Mouse (Mus musculus): ENCODE measurements around the gene Pla2r1.

Pla2r1 gene

DNA sequence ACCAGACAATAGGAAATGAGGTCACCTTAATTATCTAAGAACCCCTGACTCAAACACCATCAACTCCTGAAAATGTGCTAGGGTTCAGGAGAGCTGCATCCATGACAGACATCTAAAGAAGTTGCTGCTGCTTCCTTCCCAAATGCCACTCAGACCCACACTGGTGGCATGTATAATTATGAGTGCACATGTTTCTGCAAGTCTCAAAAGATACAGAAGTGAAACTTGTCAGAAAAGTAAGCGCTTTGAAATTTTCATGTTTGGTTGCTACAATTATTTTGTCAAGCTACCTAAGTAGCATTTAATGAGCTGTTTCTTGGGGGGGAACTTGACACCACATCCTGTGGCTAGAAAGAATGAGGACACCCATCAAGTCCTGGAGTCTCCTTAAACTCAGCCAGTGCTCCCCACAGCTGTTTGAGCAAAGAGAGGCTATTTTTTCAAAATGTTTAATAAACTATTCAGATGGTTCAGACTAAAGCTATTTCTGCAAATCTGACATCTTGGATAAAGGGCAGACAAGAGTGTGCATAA, 52.5 kb downstream of the Pla2r1 start:
- no peak for DNase-seq

- DNase-seq = no peak
These were observed 73.2 kb downstream of the Pla2r1 start for GRCm38 (mm10) chr2:60479906-60480305.

- no peak for DNase-seq
These were observed 74.3 kb downstream of the Pla2r1 start for GRCm38 (mm10) chr2:60478778-60479177.

DNA sequence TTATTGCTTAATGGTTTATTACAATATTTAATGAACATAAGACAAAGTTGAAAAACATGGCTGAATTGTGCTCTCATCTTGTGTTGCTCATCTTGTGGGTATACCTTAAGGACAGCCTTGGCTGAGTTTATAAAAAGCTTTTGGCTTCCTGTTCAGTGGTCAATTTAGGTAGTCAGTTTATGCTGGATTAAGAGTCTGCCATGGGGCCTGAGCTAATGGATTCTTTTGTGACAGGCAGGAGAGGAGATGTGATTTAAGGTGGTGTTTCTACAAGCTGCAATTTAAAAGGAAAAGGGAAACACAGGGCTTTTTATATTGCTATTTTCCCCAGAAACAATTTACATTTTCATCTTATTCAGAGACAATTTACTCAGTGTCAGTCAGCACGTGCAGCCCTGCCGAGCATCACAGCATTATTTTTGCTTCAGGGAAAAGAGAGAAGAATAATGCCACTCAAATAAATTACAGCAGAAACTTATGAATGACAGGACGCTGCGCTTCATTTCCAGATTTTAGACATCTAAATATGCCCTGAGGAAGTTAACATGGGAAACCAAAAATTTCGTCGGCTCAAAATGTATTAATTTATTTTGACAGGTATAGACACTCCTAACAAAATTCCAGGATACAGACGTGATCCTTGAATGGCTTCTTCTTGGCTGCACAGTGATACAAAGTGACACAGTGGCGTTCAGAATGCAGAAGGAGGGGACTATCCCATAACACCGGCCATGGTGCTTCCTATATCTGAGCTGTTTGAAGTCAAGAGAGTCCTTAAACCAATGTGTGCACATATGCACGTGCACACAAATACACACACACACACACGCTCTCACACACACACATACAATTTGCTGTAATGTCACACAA, 84.0 kb downstream of the Pla2r1 start:
- DNase-seq = no peak

DNA sequence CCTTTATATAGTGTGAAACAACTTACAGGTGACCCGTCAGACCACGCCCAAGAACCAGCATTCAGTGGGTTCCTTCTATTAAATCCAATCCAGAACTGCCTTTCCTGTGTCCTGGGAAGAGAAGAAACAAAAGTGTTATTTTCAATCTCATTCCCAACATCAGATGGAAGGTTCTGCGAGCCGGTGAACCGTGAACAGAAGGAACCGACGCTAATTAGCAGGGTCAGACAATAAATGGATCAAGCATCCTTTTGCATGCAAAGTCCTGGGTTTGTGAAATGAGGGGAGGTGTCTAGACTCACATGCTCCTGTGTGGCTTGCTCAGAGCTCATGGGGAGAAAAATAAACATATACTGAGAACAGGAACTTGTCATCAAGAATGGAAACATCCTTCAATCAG, 100.7 kb downstream of the Pla2r1 start:
- DNase-seq = no peak

- DNase-seq = no peak
These were observed 101.9 kb downstream of the Pla2r1 start for GRCm38 (mm10) chr2:60451119-60451773.

GRCm38 (mm10) chr2:60449732-60450131, 103.4 kb downstream of the Pla2r1 start:
- DNase-seq = peak; percentile 67 to 72

- no peak for DNase-seq
These were observed 108.2 kb downstream of the Pla2r1 start for GRCm38 (mm10) chr2:60444711-60445509.

DNA sequence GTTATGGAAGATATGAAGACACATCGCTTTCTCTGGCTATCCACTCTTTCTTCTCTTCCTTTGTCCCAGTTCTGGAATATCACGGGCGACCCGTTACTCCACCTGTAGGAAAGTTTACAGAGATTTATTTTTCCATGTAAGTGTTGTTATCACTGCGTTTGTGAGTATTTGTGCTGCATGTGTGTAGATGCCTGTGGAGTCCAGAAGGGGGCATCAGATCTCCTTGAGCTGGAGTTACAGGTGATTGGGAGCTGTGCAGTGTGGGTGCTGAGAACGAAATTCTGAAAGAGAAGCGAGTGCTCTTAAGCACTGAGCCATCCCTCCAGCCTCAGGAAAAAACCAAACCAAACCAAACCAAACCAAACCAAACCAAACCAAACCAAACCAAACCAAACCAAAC, 109.8 kb downstream of the Pla2r1 start:
- no peak for DNase-seq

- DNase-seq = peak; percentile 15 to 25
These were observed 111.2 kb downstream of the Pla2r1 start for GRCm38 (mm10) chr2:60441875-60442274.

DNA sequence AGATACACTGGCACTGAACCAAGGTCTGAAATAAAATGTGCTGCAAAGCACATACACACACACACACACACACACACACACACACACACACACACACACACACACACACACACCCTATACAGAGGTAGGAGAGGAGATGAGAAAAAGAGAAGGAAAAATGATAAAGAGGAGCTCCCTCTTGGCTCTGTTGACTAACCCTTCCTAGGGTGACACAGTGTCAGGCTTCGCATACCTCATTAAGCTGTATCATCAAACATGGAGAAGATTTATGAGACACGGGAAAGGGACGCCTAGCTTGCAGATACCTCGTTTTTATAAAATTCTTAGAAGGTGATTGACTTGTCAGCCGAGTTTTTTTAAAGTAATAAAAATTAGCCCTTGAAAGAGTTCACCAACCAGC, 116.3 kb downstream of the Pla2r1 start:
- DNase-seq = no peak

DNA sequence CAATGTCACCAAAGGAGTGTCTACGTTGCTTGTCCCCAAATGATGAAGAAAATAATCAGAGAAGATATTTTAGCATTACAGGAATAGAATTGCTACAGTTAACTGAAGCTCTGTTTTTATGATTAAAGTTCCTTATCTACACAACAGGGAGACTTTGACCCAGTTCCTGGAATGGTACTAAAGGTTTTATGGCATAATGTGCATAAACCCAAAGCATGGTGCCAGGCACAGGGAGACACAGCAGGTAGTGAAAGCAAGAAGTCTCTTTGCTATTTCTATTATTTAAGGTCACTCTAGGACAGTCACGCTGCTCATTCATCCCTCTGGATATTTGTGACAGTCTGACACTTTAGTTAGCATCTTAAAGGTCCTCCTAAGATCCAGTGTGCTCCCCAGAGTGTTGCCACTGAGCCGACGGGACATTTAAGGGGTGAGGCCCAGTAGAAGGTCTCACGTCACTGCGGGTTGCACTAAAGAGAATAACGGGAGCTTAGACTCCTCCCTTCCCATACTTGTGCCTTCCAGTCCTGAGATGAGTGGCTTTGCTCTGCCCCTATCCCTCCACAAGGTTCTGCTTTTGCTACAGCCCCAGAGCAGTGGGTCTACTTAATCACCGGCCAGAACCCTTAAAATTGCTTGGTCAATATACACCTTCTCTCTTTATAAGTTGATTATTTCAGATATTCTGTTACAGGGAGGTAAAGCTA, 122.6 kb downstream of the Pla2r1 start:
- no peak for DNase-seq

DNA sequence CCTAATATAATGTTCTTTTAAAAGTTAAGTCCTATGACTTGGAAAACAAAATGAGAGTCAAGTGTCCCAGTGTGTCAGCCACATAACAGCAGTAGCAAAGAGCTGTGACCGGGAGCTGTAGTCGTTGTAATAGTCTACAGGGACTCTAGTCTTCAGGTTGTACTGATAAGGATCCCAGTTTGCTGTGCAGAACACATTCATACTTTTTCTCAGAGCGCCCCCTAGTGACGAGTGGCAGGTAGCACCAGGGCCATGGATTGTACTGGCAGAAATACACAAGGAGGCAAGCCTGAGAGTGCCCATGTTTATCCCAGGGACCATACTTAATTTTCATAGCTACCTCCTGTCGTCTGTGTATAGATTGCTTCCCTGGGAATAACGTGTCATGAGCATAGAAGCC, 135.0 kb downstream of the Pla2r1 start:
- DNase-seq = peak; percentile 84 to 86

DNA sequence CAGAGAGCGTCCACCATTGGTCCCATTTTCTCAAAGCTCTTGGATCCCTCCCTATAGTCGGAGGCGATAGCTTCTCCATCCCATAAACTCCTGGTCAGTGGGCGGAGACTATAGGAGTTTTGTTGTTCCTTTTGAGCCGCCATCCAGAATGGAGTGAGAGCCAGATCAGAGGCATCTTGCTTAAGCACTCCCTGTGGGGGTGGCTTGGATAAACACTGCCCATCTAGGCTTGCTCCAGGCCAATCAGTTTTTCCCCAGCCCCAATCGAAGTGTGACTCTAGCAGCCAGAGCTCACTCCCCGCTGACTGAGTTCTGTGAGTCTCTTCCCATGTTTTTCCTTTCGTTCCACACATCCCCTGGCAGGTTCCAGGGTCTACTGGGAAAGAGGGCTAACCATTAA, 138.8 kb downstream of the Pla2r1 start:
- no peak for DNase-seq

DNA sequence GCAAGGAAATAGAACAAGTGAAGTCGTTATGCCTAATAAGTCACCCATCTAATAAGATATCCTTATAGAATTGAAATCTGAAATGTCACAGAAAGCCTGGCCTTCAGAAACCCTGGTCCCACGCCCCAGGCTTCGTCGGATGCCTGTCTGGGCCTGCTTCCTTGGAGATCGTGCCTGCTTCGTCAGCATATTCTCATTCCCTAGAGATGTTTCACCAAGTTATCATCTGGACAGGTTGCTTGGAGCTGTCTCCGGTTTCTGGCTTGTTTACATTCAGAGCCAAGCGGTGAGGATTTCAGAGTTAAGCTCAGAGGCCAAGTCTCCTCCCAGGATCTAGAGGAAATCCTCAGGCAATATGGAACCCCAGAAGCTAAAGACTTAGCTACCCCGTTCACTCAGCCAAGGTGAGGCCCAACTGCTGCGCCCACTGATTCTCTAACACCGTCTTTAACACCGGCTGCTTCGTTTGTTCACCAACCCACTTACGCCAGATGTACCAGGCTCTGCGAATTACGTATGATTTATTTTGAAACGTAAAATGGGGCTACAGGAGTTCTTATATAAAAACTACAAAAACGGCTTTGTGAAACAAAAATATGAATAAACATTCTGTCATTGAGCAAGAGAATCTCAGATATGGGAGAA, 140.0 kb downstream of the Pla2r1 start:
- DNase-seq = no peak

DNA sequence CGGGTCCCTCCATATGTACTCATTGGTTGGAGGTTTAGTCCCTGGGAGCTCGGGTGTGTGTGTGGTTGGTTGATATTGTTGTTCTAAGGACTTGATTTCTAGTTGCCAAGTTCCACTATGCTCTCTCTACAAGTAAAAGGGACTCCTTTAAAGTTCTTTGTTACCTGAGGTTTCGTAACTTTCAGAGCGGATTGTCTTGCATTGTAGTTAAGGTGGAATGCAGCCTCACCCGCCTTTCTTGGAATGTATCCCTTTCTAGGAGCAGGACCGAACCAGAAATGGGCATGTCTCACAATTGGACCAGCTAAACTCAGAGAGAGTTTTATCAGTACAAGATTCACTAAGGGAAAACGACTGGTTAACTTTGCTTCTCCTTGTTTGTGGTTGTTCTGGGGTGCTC, 141.9 kb downstream of the Pla2r1 start:
- DNase-seq = no peak

DNA sequence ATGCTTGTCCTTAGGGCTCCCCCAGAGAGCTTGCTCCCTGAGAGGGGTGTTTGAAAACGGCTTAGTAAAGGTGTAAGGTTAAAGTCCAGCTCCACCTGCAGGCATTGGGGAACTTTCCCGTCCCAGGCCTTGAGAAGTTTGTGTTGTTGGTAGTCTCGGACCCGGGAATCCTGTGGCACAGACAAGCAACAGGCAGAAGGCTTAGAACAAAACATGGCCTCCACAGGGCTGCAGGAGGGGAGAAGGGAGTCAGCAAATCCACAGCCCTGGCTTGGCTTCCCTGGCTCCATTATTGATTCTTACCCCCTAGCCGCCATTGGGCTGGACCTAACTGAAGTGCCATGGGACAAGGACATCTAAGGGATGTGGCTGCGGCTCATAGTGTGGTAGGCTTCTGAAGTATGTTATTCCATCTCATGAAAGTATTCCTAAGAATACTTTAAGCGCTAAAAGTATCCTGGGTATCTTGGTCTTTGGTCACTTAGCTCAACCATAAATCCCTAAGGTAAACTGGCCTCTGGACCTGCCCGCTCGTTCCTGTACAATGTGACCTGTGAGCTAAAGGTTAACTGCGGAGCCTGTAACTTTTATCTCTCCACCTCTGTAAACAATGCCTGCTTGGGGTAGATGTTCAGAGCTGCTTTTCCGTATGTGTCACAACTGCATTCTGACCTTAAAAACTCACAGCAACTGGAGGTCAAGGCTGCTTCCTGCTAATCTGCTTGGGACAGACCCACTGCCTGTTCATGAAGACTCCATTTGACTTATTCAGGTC, 142.9 kb downstream of the Pla2r1 start:
- DNase-seq = no peak

DNA sequence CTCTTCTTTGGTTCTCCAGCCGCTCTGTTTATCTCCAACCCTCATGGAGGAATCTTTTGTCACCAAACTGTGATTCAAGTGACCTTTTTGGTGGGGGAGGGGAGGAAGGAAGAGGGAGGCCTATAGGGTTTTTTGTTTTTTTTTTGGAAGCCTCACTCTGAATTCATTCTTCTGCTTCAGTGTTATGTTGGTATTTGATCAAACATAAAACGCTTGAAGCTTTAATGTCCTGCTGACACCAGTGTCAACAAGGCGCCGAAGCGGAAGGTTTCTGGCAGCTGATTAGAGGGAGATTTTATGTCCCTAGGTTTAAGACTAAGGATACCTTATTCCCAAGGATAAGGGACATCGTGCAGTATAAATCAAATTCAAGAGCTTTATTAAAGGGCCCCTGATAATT, 143.9 kb downstream of the Pla2r1 start:
- peak; percentile 11 to 18 for DNase-seq

DNA sequence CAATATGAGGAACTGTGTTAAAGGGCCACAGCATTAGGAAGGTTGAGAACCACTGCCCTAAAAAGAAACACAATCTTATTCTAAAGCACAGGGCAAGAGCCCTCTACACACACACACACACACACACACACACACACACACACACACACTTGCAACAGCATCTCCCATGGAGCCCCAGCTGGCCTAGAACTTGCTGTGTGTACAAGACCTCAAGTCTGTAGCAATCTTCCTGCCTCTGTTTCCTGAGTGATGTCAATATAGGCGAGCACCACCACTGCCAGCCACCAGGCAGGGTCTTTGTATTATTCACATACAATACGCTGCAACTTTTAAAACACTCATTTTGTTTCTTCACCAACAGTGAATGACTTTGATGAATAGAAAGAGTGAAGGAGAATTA, 145.7 kb downstream of the Pla2r1 start:
- no peak for DNase-seq

DNA sequence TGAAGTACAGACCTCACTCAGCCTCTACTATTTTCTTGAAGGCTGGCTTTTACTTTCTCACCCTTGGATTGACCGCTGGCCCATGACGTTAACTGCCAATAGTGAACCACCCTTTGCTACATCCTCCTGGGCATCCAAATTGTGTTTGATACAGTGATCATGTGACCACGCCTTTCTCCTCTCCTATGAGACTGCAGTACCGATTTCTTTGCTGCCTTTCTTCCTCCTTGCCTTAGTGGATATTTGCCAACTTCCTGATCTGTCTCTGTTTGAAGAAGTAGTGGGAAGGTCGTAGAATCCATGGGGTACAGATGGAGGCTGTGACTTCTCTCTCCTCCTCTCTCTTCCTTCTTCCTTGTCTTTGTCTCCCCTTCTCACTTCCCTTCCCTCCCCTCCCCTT, 147.7 kb downstream of the Pla2r1 start:
- DNase-seq = no peak

DNA sequence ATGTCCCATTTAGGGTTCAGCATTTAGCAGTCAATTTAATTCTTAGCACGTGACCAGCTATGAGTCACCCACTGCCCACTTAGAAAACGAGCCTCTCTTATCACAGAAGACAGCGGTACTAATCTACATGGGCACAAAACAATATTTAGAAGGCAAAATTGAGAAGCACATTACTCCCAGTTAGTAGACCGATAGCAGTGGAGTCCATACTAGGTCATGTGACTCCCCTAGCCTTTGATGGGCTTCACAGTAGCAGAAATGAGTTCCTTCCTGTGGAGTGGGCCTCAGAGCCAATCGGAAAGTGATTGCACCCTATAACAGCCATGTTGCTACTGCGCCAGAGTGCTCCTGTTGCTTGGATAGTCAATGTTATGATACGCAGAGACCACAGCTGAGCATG, 148.3 kb downstream of the Pla2r1 start:
- no peak for DNase-seq

Measured in cerebellum, postnatal 10 days (tissue).